8 mouse cellular contexts compared by ENCODE assay signal in the genomic region with DNA sequence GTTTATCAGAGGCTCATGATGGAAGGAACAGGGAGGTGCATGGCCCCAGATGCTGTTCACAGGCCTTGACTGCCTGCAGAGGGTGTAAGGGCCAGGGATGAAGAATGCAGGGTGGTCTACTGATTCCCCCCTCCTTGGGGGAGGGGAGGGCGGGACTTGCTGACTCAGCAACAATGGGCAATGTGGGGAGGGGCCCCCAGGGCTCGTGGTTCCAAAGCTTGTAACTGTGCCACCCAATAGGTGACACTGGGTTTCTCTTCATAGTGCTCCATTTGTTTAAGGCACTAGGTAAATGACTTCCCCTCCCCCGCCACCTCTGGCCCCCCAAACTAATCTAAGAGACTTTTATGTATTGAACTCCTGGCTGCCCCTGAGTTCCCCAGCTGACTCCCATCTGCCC. TPM values are rescaled to one million over a fixed set of nuclear protein-coding genes. Genes with fewer than 3 reads are reported as not detected.
DNase-seq lines count a peak whose midpoint lies in the region; ATAC-seq and TF ChIP-seq lines count a peak whose summit lies in the region.

No protein-coding gene starts in this region.

- peaks cover 48% of the 10 kb centered on the region for H3K4me1 ChIP-seq in embryonic facial prominence, embryonic 12.5 days
- H3K4me1 ChIP-seq in hindbrain, postnatal 0 days (ENCODE audit: insufficient read depth, low read length): peaks cover 43% of the 10 kb centered on the region
- H3K4me1 ChIP-seq in midbrain, embryonic 16.5 days (ENCODE audit: control insufficient read depth, insufficient read depth, low read length): peaks cover 59% of the 10 kb centered on the region

- WGBS in embryonic facial prominence, embryonic 12.5 days: 69% methylated on average over 3 of the region's 3 CpGs
- WGBS in hindbrain, postnatal 0 days: 38% methylated on average over 3 of the region's 3 CpGs
- 38% methylated on average over 2 of the region's 3 CpGs for WGBS in midbrain, embryonic 16.5 days

- no peak overlapping the region for H3K27ac ChIP-seq in layer of hippocampus, adult 2 months
- no peak overlapping the region for H3K27ac ChIP-seq in embryonic facial prominence, embryonic 12.5 days
- no peak overlapping the region for H3K27ac ChIP-seq in hindbrain, postnatal 0 days
- no peak overlapping the region for H3K27ac ChIP-seq in midbrain, embryonic 16.5 days (ENCODE audit: low read length)

- H3K9ac ChIP-seq in embryonic facial prominence, embryonic 12.5 days: no peak overlapping the region
- H3K9ac ChIP-seq in hindbrain, postnatal 0 days (replicated peaks; ENCODE audit: low read length): peak overlapping the region; percentile 67; the same call in 1 of the 2 replicates
- H3K9ac ChIP-seq in midbrain, embryonic 16.5 days (ENCODE audit: low read depth, low read length): peak overlapping the region; percentile 93

- H3K27me3 ChIP-seq in embryonic facial prominence, embryonic 12.5 days: no peaks in the 10 kb centered on the region; the same call in 1 of the 2 replicates
- H3K27me3 ChIP-seq in hindbrain, postnatal 0 days (ENCODE audit: insufficient read depth, low read length): no peaks in the 10 kb centered on the region
- no peaks in the 10 kb centered on the region for H3K27me3 ChIP-seq in midbrain, embryonic 16.5 days (ENCODE audit: control insufficient read depth, insufficient read depth, low read depth, low read length)

- peak overlapping the region; percentile 98 for H3K4me2 ChIP-seq in embryonic facial prominence, embryonic 12.5 days (replicated peaks)
- peak overlapping the region; percentile 73 for H3K4me2 ChIP-seq in hindbrain, postnatal 0 days (ENCODE audit: low read depth, low read length)
- peak overlapping the region; percentile 98 for H3K4me2 ChIP-seq in midbrain, embryonic 16.5 days (ENCODE audit: low read length)

- no peak for DNase-seq in layer of hippocampus, adult 2 months (ENCODE audit: low spot score in 2 of 2)
- no peak for DNase-seq in layer of hippocampus, postnatal 10 days (ENCODE audit: low spot score in 2 of 2)
- no peak for DNase-seq in hindbrain, postnatal 0 days (ENCODE audit: low spot score)
- no peak for DNase-seq in embryo, embryonic 10.5 days (ENCODE audit: low spot score)
- no peak for DNase-seq in retina, embryonic 14.5 days (ENCODE audit: low spot score)
- no peak for DNase-seq in right cerebral cortex, postnatal 25 days

- no peaks in the 10 kb centered on the region for H3K36me3 ChIP-seq in embryonic facial prominence, embryonic 12.5 days
- no peaks in the 10 kb centered on the region for H3K36me3 ChIP-seq in hindbrain, postnatal 0 days (ENCODE audit: insufficient read depth, low read length)
- H3K36me3 ChIP-seq in midbrain, embryonic 16.5 days (ENCODE audit: control insufficient read depth, insufficient read depth, low read length): no peaks in the 10 kb centered on the region

- no peak for ATAC-seq in embryonic facial prominence, embryonic 12.5 days (ENCODE audit: insufficient number of reproducible peaks, insufficient read depth, low FRiP score, low TSS enrichment)
- no peak for ATAC-seq in hindbrain, postnatal 0 days
- no peak for ATAC-seq in midbrain, embryonic 16.5 days

- peak overlapping the region; percentile 64; the same call in 1 of the 2 replicates for H3K4me3 ChIP-seq in layer of hippocampus, adult 2 months
- H3K4me3 ChIP-seq in embryonic facial prominence, embryonic 12.5 days: peak overlapping the region; percentile 71
- H3K4me3 ChIP-seq in hindbrain, postnatal 0 days (ENCODE audit: low read length): peak overlapping the region; percentile 82
- peak overlapping the region; percentile 90 for H3K4me3 ChIP-seq in midbrain, embryonic 16.5 days (ENCODE audit: low read depth, low read length)

- H3K9me3 ChIP-seq in embryonic facial prominence, embryonic 12.5 days: no peaks in the 10 kb centered on the region
- no peaks in the 10 kb centered on the region for H3K9me3 ChIP-seq in hindbrain, postnatal 0 days (ENCODE audit: low read length)
- no peaks in the 10 kb centered on the region for H3K9me3 ChIP-seq in midbrain, embryonic 16.5 days (replicated peaks; ENCODE audit: control insufficient read depth, low read length, poor library complexity, severe bottlenecking)

- TF ChIP-seq CTCF in layer of hippocampus, adult 2 months (conservative IDR thresholded peaks at IDR 0.05): no peak
- no peak for TF ChIP-seq CTCF in hindbrain, postnatal 0 days (IDR thresholded peaks at IDR 0.05; ENCODE audit: low read depth)

RNA-seq across cellular contexts. Expression of gene Hs6st1, which starts 2.5 kb away (rescaled TPM):
- total RNA-seq in layer of hippocampus, adult 2 months (2021): 10 to 100 TPM; 37.7 to 38.3 TPM
- 10 to 100 TPM; 52.2 to 52.9 TPM for total RNA-seq in layer of hippocampus, postnatal 10 days (2021)
- polyA plus RNA-seq in embryonic facial prominence, embryonic 12.5 days (2016; fragmentation: Nextera tagmentation; extraction: Ambion mirVana): 9.2 and 18.3 TPM in 2 replicates
- 107 and 112 TPM in 2 replicates for total RNA-seq in hindbrain, postnatal 0 days (2014; rRNA removed)
- polyA plus RNA-seq in hindbrain, postnatal 0 days (2015; fragmentation: Nextera tagmentation; extraction: Ambion mirVana): 16.9 and 19.0 TPM in 2 replicates
- polyA plus RNA-seq in midbrain, embryonic 16.5 days (2015; fragmentation: Nextera tagmentation; extraction: Ambion mirVana): 9.4 and 10.8 TPM in 2 replicates
